Mouse (Mus musculus) lung, adult 2 months (tissue): ENCODE results near the gene Dab2ip. TPM values are rescaled to one million over a fixed set of nuclear protein-coding genes. Genes with fewer than 3 reads are reported as not detected.

Experiments used
- DNase-seq: peaks from one replicate; pipeline ENCODE4 v3.0.0; 2022
- H3K4me1 ChIP-seq: fragments of 200-500 bp; 2 replicates; pipeline ENCODE4 v1.6.1; 2011; ENCODE audit warnings: low read length; ENCODE audit not compliant: control insufficient read depth, insufficient read depth
- H3K4me3 ChIP-seq: fragments of 200-500 bp; replicated peaks from 2 replicates; pipeline ENCODE3; 2011; ENCODE audit warnings: low read depth, mild to moderate bottlenecking, control low read depth, low read length; ENCODE audit errors: extremely low read depth
- CTCF ChIP-seq: fragments of 200-500 bp; IDR thresholded peaks from 2 replicates; pipeline ENCODE4 v1.5.1; 2011; ENCODE audit warnings: mild to moderate bottlenecking, low read length, control low read depth; ENCODE audit not compliant: insufficient read depth
- POLR2A ChIP-seq: fragments of 200-500 bp; IDR thresholded peaks from 2 replicates; pipeline ENCODE4 v1.6.1; 2011; ENCODE audit warnings: low read depth, mild to moderate bottlenecking, control low read depth, low read length, borderline replicate concordance; ENCODE audit errors: extremely low read depth
- WGBS: fragments of 180-500 bp; shearing (Covaris S2); methylation state at CpG from one replicate; pipeline ENCODE4 v1.1.7; 2018; 5-methylcytosine and 5-hydroxymethylcytosine counted together
- polyA plus RNA-seq: library from polyadenylated mRNA; depleted of rRNA; stranded (reverse); fragments of >200 nt; gene quantifications from 2 replicates; pipeline ENCODE4 v1.2.3, GENCODE M21; 2012

Dab2ip gene
- polyA plus RNA-seq, 1 experiment: 113 TPM

GRCm38 (mm10) chr2:35592725-35593392 is 34.8 kb downstream of the Dab2ip start:
- DNase-seq: no peak
- TF ChIP-seq POLR2A: no peak
- no peak for TF ChIP-seq CTCF
- Histone ChIP-seq H3K4me1 (peaks cover 32% of the 10 kb centered on the region), H3K4me3 (no peak overlapping the region)
- 74% methylated on average over 9 of the region's 9 CpGs for WGBS

- no peak for DNase-seq
- 77% methylated on average over 7 of the region's 7 CpGs for WGBS
- H3K4me1 ChIP-seq: peaks cover 32% of the 10 kb centered on the region
- H3K4me3 ChIP-seq: no peak overlapping the region
- TF ChIP-seq CTCF: no peak
- no peak for TF ChIP-seq POLR2A
Measured at GRCm38 (mm10) chr2:35593889-35594288, 35.8 kb downstream of the Dab2ip start.

DNA sequence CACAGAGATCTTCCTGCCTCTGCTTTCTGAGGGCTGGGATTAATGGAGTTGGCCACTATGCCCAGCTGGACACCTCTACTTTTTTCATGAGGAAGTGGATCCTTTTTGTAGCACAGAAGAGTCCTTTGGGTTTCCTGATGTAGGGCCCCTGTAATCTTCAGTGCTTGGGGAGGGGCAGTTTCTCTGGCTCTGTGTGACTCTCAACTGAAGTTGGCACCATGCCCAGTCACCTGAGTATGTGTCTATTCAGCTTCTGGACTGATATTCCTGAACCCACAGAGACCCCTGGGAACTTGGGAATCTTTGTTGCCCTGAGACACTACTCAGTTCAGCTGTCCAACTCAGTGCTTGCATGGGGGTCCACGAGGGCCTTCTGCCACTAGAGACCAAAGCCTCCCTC is 37.0 kb downstream of the Dab2ip start:
- WGBS: 52% methylated on average over 1 of the region's 1 CpGs
- no peak for DNase-seq
- peaks cover 28% of the 10 kb centered on the region for H3K4me1 ChIP-seq
- no peak for TF ChIP-seq CTCF
- TF ChIP-seq POLR2A: no peak
- H3K4me3 ChIP-seq: no peak overlapping the region

DNA sequence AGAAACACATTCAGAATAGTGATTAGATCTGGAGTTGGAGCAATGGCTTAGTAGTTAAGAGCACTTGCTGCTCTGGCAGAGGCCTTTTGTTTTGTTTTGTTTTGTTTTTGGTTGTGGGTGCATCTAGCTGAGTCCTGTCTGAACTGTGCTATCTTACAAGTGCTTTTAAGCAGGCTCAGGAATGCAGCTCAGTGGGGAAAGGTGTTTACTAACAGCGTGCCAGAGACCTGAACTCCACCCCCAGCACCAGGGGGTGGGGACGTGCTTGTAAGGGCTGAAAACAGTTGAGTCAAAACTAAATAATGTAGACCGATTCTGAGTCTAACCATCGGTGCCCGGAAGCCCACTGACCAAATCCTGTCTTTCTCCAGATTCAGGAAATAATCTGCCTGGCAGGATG is 37.7 kb downstream of the Dab2ip start:
- 55% methylated on average over 5 of the region's 5 CpGs for WGBS
- Histone ChIP-seq H3K4me1 (peaks cover 26% of the 10 kb centered on the region), H3K4me3 (no peak overlapping the region)
- no peak for DNase-seq
- TF ChIP-seq POLR2A (no peak), CTCF (no peak)

DNA sequence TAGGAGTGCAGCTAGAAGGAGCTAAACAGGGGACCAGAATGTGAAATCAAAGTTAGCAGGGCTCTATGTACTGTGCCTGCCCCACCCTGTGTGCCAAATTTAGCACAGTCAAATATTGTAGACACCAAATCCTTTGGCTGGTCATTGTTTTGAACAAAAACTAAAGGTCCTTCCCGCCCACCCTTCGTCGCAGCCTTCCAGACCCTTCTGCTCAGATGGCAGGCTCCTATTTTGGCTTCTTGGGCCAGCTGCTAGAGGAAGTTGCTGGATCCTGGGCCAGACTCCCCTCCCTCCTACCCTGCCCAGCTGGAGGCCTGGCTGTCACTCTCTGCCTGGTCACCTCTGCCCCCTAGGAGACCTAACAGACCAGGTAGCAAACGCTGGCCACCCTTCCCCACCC is 38.7 kb downstream of the Dab2ip start:
- WGBS: 24% methylated on average over 4 of the region's 4 CpGs
- DNase-seq: no peak
- no peak for TF ChIP-seq CTCF
- TF ChIP-seq POLR2A: no peak
- H3K4me3 ChIP-seq: no peak overlapping the region
- H3K4me1 ChIP-seq: peaks cover 21% of the 10 kb centered on the region

GRCm38 (mm10) chr2:35598819-35599218 is 40.8 kb downstream of the Dab2ip start:
- Histone ChIP-seq H3K4me1 (peaks cover 14% of the 10 kb centered on the region), H3K4me3 (no peak overlapping the region)
- DNase-seq: no peak
- TF ChIP-seq CTCF (no peak), POLR2A (no peak)
- WGBS: 49% methylated on average over 3 of the region's 3 CpGs

GRCm38 (mm10) chr2:35601665-35602064 is 43.6 kb downstream of the Dab2ip start:
- Histone ChIP-seq H3K4me1 (peaks cover 7% of the 10 kb centered on the region), H3K4me3 (no peak overlapping the region)
- WGBS: 92% methylated on average over 3 of the region's 3 CpGs
- TF ChIP-seq CTCF (no peak), POLR2A (no peak)
- DNase-seq: no peak

GRCm38 (mm10) chr2:35607476-35607875 is 49.4 kb downstream of the Dab2ip start:
- TF ChIP-seq CTCF (no peak), POLR2A (no peak)
- 61% methylated on average over 8 of the region's 8 CpGs for WGBS
- DNase-seq: no peak
- H3K4me1 ChIP-seq: peaks cover 6% of the 10 kb centered on the region; the same call in 1 of the 2 replicates
- H3K4me3 ChIP-seq: no peak overlapping the region

GRCm38 (mm10) chr2:35608856-35609255 is 50.8 kb downstream of the Dab2ip start:
- H3K4me3 ChIP-seq: no peak overlapping the region
- H3K4me1 ChIP-seq: peaks cover 9% of the 10 kb centered on the region; the same call in 1 of the 2 replicates
- TF ChIP-seq CTCF (no peak), POLR2A (no peak)
- 78% methylated on average over 7 of the region's 7 CpGs for WGBS
- DNase-seq: no peak

DNA sequence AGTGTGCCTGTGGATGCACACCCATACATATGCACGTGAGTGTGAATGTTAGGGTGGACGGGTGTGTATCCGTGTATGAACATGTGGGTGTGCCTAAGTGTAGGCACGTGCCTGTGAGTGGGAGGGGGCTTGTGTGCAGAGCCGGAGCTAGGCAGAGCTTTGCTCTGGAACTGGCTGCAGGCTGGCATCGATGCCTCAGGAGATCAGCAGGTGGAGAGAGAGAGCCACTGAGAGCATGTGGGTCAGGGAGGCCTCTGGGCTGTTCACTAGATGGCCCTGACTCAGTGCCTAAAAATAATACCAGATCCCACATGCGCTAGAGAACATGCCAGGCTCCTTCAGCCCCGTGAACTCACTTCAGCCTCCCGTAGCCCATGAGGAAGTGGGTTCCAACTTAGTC is 51.3 kb downstream of the Dab2ip start:
- WGBS: 32% methylated on average over 9 of the region's 9 CpGs
- DNase-seq: no peak
- no peak overlapping the region for H3K4me3 ChIP-seq
- peaks cover 13% of the 10 kb centered on the region for H3K4me1 ChIP-seq
- peak; percentile 58; the same call in 1 of the 2 replicates for TF ChIP-seq CTCF
- TF ChIP-seq POLR2A: no peak
